Mouse (Mus musculus): ENCODE data around the gene T2.
"Not testable (repeated sequence)": the region's sequence is repeated elsewhere in the genome, so short reads cannot be mapped to it uniquely, and the experiment has no call there.

GRCm38 (mm10) chr17:8408002-8408401 is 52.2 kb downstream of the T2 start:
- not testable (repeated sequence) for TF ChIP-seq CTCF (IDR thresholded peaks at IDR 0.05; ENCODE audit: extremely low read depth, insufficient read depth, insufficient read length, insufficient replicate concordance); POLR2A (IDR thresholded peaks at IDR 0.05; ENCODE audit: low read depth, low read length)
